Comparison of ENCODE assay signal across 8 mouse cellular contexts in the genomic region with DNA sequence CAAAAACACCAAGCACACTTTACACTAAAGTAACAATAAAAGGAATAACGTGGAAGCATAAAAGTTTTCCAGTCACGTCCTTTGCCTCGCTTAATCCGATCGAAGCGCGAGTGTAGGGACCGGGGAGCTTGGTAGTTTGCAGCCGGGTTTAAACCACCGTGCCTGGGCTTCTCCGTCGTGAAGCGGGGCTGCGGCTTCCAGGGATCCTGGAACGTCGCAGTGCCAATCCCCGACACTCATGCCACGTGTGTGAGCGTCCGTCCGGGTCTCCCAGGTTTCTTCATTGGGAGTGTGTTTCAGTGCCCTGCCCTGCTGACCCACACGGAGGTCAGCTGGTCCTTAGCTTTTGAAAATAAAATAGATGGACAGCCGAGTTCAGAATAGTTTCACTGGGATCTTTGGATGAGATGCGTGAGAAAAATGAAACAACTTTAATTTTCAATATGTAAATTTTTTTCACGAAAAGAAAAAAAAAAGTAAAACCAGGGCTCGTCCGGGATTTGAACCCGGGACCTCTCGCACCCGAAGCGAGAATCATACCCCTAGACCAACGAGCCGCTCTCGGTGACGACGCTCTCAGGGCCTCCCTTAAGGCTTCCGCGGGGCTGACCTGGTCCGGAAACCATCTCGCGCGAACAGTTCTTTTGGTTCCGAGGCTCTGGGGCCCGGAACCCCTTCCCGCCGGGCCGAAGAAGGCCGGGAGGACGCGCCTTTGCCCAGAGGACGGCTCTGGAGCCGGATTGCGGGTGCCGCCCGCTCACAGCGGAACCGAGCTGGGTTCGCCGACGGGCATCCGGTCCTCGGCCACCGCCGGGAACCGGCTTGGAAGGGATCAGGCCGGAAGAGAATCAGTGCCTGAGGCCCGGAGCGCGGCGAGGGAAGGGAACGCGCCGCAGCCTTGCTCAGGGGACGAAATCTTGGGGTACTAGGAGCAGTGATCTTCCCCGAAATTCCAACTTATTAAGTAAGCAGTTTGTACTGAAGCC. TPM values are rescaled to one million over a fixed set of nuclear protein-coding genes. Genes with fewer than 3 reads are reported as not detected.
DNase-seq lines count a peak whose midpoint lies in the region; ATAC-seq lines count a peak whose summit lies in the region.

No protein-coding gene starts in this region.

- H3K27me3 ChIP-seq in intestine, embryonic 14.5 days (replicated peaks; ENCODE audit: control insufficient read depth, insufficient read depth, low read length), result no peaks in the 10 kb centered on the region

- peak; percentile 87 for ATAC-seq in intestine, embryonic 14.5 days (replicated peaks; ENCODE audit: low FRiP score, low TSS enrichment, low read depth)
- ATAC-seq in megakaryocyte-erythroid progenitor cell, adult 5-6 weeks (replicated peaks; ENCODE audit: low FRiP score, low TSS enrichment, poor library complexity, severe bottlenecking), result peak; percentile 78

- H3K9ac ChIP-seq in intestine, embryonic 14.5 days (ENCODE audit: low read length), result peak overlapping the region; percentile 86

- intact Hi-C loops in left cerebral cortex, postnatal 14 days (cut with DNase I), result loop anchor here (2.0 to 5.0 kb wide), 2 partner anchors 55 to 181 kb away; a partner anchor contains a TSS

- H3K27ac ChIP-seq in intestine, embryonic 14.5 days (ENCODE audit: low read depth), result peak overlapping the region; percentile 94

- no peaks in the 10 kb centered on the region for H3K36me3 ChIP-seq in intestine, embryonic 14.5 days (ENCODE audit: control insufficient read depth, insufficient read depth, low read length)

- peak overlapping the region; percentile 69 for H3K4me2 ChIP-seq in intestine, embryonic 14.5 days (ENCODE audit: low read length)

- 0% methylated on average over 75 of the region's 75 CpGs for WGBS in intestine, embryonic 14.5 days

- H3K4me1 ChIP-seq in intestine, embryonic 14.5 days (replicated peaks; ENCODE audit: control insufficient read depth, insufficient read depth, low read length), result peaks cover 13% of the 10 kb centered on the region; the same call in 1 of the 2 replicates

- DNase-seq in adrenal gland, adult 18-20 months (ENCODE audit: low spot score in 2 of 2), result peak; percentile 97 to 99
- peak; percentile 88 for DNase-seq in embryo, embryonic 11 days
- DNase-seq in gastrocnemius, postnatal 25 days, result peak; percentile 88
- DNase-seq in intestine, embryonic 14.5 days (ENCODE audit: low spot score), result peak; percentile 99
- peak; percentile 84 to 92 for DNase-seq in left cerebral cortex, postnatal 14 days (ENCODE audit: low spot score in 2 of 2)
- DNase-seq in right cerebral cortex, postnatal 14 days, result peak; percentile 87
- peak; percentile 90 to 93 for DNase-seq in urinary bladder, postnatal 36 days (ENCODE audit: low spot score in 2 of 2)

- peak overlapping the region; percentile 65 for H3K4me3 ChIP-seq in intestine, embryonic 14.5 days (ENCODE audit: low read depth, low read length)

- no peaks in the 10 kb centered on the region for H3K9me3 ChIP-seq in intestine, embryonic 14.5 days (ENCODE audit: control insufficient read depth, low read length)

RNA-seq across cellular contexts. Expression of a gene that starts 7.7 kb away (rescaled TPM):
- total RNA-seq in adrenal gland, adult 18-20 months (2021), result 10 to 100 TPM; 11.0 to 12.7 TPM
- total RNA-seq in gastrocnemius, postnatal 25 days (2021), result 10 to 100 TPM in 1 of 2 experiments, 1 to 10 TPM in 1; 9.2 to 10.1 TPM
- 172 and 187 TPM in 2 replicates for polyA plus RNA-seq in intestine, embryonic 14.5 days (2014; fragmentation: Nextera tagmentation; extraction: Ambion mirVana)
- 10 to 100 TPM; 52.5 to 61.7 TPM for total RNA-seq in left cerebral cortex, postnatal 14 days (2021)
- total RNA-seq in megakaryocyte-erythroid progenitor cell, adult 5-6 weeks (2014; fragmentation: Nextera tagmentation), result 0.77 and 3.5 TPM in 2 replicates
- 1.2 and 3.5 TPM in 2 replicates for total RNA-seq in megakaryocyte-erythroid progenitor cell, adult 5-6 weeks (2017)

Comparison
In these comparisons a context has a peak if more than half of its experiments do, and no peak if none do; other contexts are left out.
1. Peak in every context shown above with its lines: DNase-seq, ATAC-seq, H3K4me3 ChIP-seq and H3K27ac ChIP-seq.